Mouse (Mus musculus) embryonic fibroblast, embryonic 13.5 days (primary cell): ENCODE data around the gene Plcg1. TPM values are rescaled to one million over a fixed set of nuclear protein-coding genes. Genes with fewer than 3 reads are reported as not detected.
A peak's percentile ranks its signal among the peaks of the same experiment; 100 is the strongest.

Experiments used
- H3K27ac ChIP-seq: 2 replicates; pipeline ENCODE4 v1.5.1; 2012; ENCODE audit warnings: low read length, control low read depth, inconsistent platforms; ENCODE audit not compliant: insufficient read depth
- H3K4me1 ChIP-seq: 2 replicates; pipeline ENCODE4 v1.6.1; 2011; ENCODE audit warnings: low read length; ENCODE audit not compliant: control insufficient read depth, insufficient read depth
- H3K4me3 ChIP-seq: 2 replicates; pipeline ENCODE4 v1.5.1; 2011; ENCODE audit warnings: mild to moderate bottlenecking, control low read depth, low read length; ENCODE audit not compliant: insufficient read depth
- CTCF ChIP-seq: IDR thresholded peaks from 2 replicates; pipeline ENCODE4 v1.5.1; 2011; ENCODE audit warnings: mild to moderate bottlenecking, control low read depth, low read length, moderate library complexity, borderline replicate concordance; ENCODE audit not compliant: insufficient read depth
- POLR2A ChIP-seq: IDR thresholded peaks from 2 replicates; pipeline ENCODE4 v1.6.1; 2011; ENCODE audit warnings: low read depth, mild to moderate bottlenecking, control low read depth, low read length, moderate library complexity
- polyA plus RNA-seq: library from polyadenylated mRNA; stranded (reverse); fragments of >200 nt; gene quantifications from 2 replicates; pipeline ENCODE4 v1.2.4, GENCODE M21; 2011; ENCODE audit warnings: low read depth; ENCODE audit not compliant: missing spikeins, insufficient read length

Plcg1 gene
- 55.6 and 59.7 TPM in 2 replicates for polyA plus RNA-seq

DNA sequence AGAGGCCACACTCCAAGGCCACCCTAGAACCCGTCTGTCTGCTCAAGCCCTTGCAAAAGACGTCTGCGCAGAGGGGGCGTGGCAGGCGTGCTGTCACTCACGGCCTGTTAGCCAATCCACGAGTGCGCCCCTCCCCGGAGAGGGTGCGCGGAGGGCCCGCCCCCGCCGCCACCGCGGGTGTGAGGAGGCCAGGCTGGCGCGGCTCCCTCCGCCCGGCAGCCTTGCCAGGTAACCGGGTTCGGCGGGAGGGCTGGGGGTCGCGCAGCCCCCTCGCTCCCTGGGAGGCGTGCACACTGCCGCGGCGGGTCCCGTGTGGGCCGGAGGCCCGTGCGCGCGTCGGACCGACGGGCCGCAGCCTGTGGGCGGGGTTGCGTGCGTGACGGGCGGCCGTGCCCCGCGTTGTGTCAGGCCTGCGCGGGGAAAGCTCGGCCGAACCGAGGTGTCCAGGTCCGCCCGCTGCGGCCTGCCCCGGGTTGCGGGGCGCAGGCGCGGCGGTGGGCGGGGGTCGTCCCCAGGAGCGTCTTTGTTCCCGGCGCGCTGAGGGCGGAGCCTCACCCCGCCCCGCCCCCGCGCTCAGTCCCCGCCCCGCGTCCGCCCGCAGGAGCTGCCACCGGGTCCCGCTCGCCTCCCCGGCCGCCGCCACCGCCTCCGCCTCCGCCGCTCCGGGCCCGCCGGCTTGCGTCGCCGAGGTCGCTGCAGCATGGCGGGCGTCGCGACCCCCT, at the start of gene Plcg1:
Plcg1 (plus strand) TSS at position 184 of the 722 bp plus-strand sequence.
- peaks cover 3% of the 10 kb centered on the region for H3K4me1 ChIP-seq
- H3K27ac ChIP-seq, result peak within 1 kb of the TSS; percentile 48
- TF ChIP-seq POLR2A (peak; percentile 63), CTCF (no peak)
- peak within 1 kb of the TSS; percentile 77 for H3K4me3 ChIP-seq

GRCm38 (mm10) chr2:160700271-160700670, 30.8 kb upstream of the Plcg1 start:
- no peak for TF ChIP-seq POLR2A
- TF ChIP-seq CTCF, result no peak
- no peak overlapping the region for H3K4me3 ChIP-seq
- no peak overlapping the region; the same call in none of the 2 replicates for H3K27ac ChIP-seq
- no peaks in the 10 kb centered on the region for H3K4me1 ChIP-seq

- H3K4me1 ChIP-seq, result no peaks in the 10 kb centered on the region
- no peak overlapping the region for H3K27ac ChIP-seq
- no peak for TF ChIP-seq CTCF
- TF ChIP-seq POLR2A, result no peak
- H3K4me3 ChIP-seq, result no peak overlapping the region
Measured at GRCm38 (mm10) chr2:160701603-160702002, 29.5 kb upstream of the Plcg1 start.

GRCm38 (mm10) chr2:160702824-160703223, 28.3 kb upstream of the Plcg1 start:
- Histone ChIP-seq H3K4me1 (no peaks in the 10 kb centered on the region), H3K27ac (no peak overlapping the region), H3K4me3 (no peak overlapping the region)
- TF ChIP-seq POLR2A (no peak), CTCF (no peak)

- H3K4me3 ChIP-seq, result no peak overlapping the region
- no peaks in the 10 kb centered on the region for H3K4me1 ChIP-seq
- H3K27ac ChIP-seq, result no peak overlapping the region
- TF ChIP-seq CTCF (no peak), POLR2A (no peak)
Measured at GRCm38 (mm10) chr2:160707673-160708072, 23.4 kb upstream of the Plcg1 start.

DNA sequence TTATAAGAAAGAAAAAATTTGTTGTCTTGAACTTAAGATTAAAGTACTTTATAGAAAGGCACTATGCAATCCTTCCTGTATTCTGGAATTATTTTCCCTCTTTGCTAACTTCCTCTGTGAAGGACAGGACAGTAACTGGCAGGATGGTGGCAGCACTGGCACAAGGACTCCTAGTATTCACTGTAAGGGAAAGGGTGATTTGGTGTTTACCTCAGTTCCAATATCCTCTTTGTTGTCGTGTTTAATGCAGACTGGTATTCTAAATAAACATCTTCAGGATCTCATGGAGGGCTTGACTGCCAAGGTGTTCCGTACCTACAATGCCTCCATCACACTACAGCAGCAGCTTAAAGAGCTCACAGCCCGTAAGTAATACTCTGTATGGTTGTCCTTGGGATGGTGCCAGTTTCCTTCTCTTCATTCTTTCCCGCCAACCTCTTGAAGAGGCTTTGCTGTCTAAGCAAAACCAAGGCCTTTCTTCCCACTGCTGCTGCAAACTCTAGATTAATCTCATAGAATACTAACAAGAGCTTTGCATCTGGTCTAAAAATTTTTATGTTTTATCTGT, 15.6 kb upstream of the Plcg1 start:
- Histone ChIP-seq H3K4me3 (no peak overlapping the region), H3K27ac (no peak overlapping the region), H3K4me1 (no peaks in the 10 kb centered on the region)
- TF ChIP-seq POLR2A (no peak), CTCF (no peak)

DNA sequence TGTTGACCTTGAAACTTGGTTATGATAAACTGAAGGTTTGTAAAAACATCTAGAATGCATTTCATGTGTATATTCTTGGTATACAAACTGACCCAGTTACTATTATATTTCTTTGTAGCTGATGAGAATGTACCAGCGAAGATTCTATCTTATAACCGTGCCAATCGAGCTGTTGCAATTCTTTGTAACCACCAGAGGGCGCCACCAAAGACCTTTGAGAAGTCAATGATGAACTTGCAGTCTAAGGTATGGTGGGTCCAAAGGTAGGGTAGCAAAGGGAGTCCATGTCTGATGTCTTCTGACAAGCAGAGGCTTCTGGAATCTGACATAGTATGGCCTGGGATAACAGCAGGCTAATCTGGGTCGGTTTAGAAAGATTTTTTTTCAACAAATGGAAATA, 13.8 kb upstream of the Plcg1 start:
- Histone ChIP-seq H3K4me1 (no peaks in the 10 kb centered on the region), H3K27ac (no peak overlapping the region), H3K4me3 (no peak overlapping the region)
- no peak for TF ChIP-seq POLR2A

GRCm38 (mm10) chr2:160718811-160719210, 12.3 kb upstream of the Plcg1 start:
- H3K4me1 ChIP-seq, result no peaks in the 10 kb centered on the region
- no peak overlapping the region for H3K27ac ChIP-seq
- no peak for TF ChIP-seq POLR2A
- TF ChIP-seq CTCF, result no peak
- no peak overlapping the region for H3K4me3 ChIP-seq

GRCm38 (mm10) chr2:160722714-160723113, 8.4 kb upstream of the Plcg1 start:
- H3K4me1 ChIP-seq, result no peaks in the 10 kb centered on the region
- no peak overlapping the region for H3K4me3 ChIP-seq
- no peak overlapping the region for H3K27ac ChIP-seq
- TF ChIP-seq POLR2A, result no peak

GRCm38 (mm10) chr2:160723613-160724375, 7.3 kb upstream of the Plcg1 start:
- TF ChIP-seq CTCF (no peak), POLR2A (no peak)
- Histone ChIP-seq H3K27ac (no peak overlapping the region), H3K4me1 (no peaks in the 10 kb centered on the region), H3K4me3 (no peak overlapping the region)
